Mouse (Mus musculus): ENCODE data around the gene Bag1. TPM values are rescaled to one million over a fixed set of nuclear protein-coding genes. Genes with fewer than 3 reads are reported as not detected.
"Not testable (repeated sequence)": the region's sequence is repeated elsewhere in the genome, so short reads cannot be mapped to it uniquely, and the experiment has no call there.

Bag1 gene
- polyA plus RNA-seq, 1 experiment = 387 TPM

- Histone ChIP-seq H3K4me3 (ENCODE audit: insufficient read depth, low read depth, low read length) (no peak overlapping the region), H3K27ac (replicated peaks; ENCODE audit: low read depth, low read length) (no peak overlapping the region), H3K4me1 (ENCODE audit: control insufficient read depth, insufficient read depth, insufficient read length, low read length) (no peaks in the 10 kb centered on the region)
Observed at GRCm38 (mm10) chr4:40955942-40956341, 7.8 kb upstream of the Bag1 start.

- Histone ChIP-seq H3K4me1 (ENCODE audit: control insufficient read depth, insufficient read depth, insufficient read length, low read length) (no peaks in the 10 kb centered on the region; the same call in 1 of the 2 replicates), H3K4me3 (ENCODE audit: insufficient read depth, low read depth, low read length) (no peak overlapping the region), H3K27ac (replicated peaks; ENCODE audit: low read depth, low read length) (no peak overlapping the region)
Observed at GRCm38 (mm10) chr4:40953521-40953920, 5.4 kb upstream of the Bag1 start.

GRCm38 (mm10) chr4:40947565-40948159 lies 432 bp downstream of the Bag1 start:
- peak overlapping the region; percentile 99 for H3K4me3 ChIP-seq (ENCODE audit: insufficient read depth, low read depth, low read length)
- H3K4me1 ChIP-seq (ENCODE audit: control insufficient read depth, insufficient read depth, insufficient read length, low read length) = peaks cover 8% of the 10 kb centered on the region; the same call in 1 of the 2 replicates
- H3K27ac ChIP-seq (replicated peaks; ENCODE audit: low read depth, low read length) = peak overlapping the region; percentile 87

GRCm38 (mm10) chr4:40946516-40947121 lies 1.5 kb downstream of the Bag1 start:
- Histone ChIP-seq H3K4me1 (ENCODE audit: control insufficient read depth, insufficient read depth, insufficient read length, low read length) (peaks cover 8% of the 10 kb centered on the region; the same call in 1 of the 2 replicates), H3K27ac (replicated peaks; ENCODE audit: low read depth, low read length) (no peak overlapping the region), H3K4me3 (ENCODE audit: insufficient read depth, low read depth, low read length) (peak overlapping the region; percentile 99; the same call in 1 of the 2 replicates)

DNA sequence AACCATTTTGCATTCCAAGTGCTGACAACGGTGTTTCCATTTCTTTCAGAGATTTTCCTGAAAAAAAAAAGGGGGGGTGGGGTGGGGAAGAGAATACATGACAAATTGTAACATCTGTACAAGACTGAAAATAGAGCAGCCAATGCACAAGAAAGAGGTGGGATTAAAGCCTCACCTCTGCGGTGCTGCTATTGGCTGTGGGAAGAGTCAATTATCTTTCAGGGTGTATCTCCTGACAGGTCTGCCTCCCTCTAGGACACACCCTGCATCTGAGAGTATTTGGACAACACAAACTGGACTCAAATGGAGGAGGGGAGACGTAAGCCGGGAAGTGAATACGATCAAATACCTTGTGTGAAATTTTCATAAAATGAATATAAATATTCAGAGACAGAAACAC lies 4.4 kb downstream of the Bag1 start:
- Histone ChIP-seq H3K4me1 (ENCODE audit: control insufficient read depth, insufficient read depth, insufficient read length, low read length) (peaks cover 8% of the 10 kb centered on the region; the same call in 1 of the 2 replicates), H3K27ac (replicated peaks; ENCODE audit: low read depth, low read length) (no peak overlapping the region), H3K4me3 (ENCODE audit: insufficient read depth, low read depth, low read length) (no peak overlapping the region)

DNA sequence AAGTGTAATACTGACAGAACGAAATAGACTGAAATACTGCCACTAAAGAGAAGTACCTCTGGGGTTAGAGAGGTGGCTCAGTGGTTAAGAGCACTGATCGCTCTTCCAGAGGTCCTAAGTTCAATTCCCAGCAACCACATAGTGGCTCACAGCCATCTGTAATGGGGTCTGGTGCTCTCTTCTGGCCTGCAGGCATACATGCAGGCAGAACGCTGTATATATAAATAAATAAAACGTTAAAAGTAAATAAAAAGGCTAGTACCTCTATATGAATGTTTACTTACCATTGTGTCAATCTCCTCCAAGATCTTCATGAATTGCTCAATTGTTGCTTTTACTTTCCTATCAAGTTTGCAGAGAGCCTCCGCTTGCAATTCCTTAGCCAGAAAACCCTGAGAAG lies 9.3 kb downstream of the Bag1 start:
- Histone ChIP-seq H3K27ac (replicated peaks; ENCODE audit: low read depth, low read length) (no peak overlapping the region), H3K4me1 (ENCODE audit: control insufficient read depth, insufficient read depth, insufficient read length, low read length) (no peaks in the 10 kb centered on the region), H3K4me3 (ENCODE audit: insufficient read depth, low read depth, low read length) (no peak overlapping the region)

GRCm38 (mm10) chr4:40936175-40936839 lies 11.8 kb downstream of the Bag1 start:
- Histone ChIP-seq H3K4me3 (ENCODE audit: insufficient read depth, low read depth, low read length) (no peak overlapping the region), H3K27ac (replicated peaks; ENCODE audit: low read depth, low read length) (no peak overlapping the region), H3K4me1 (ENCODE audit: control insufficient read depth, insufficient read depth, insufficient read length, low read length) (no peaks in the 10 kb centered on the region)

GRCm38 (mm10) chr4:40934369-40934768 lies 13.7 kb downstream of the Bag1 start:
- not testable (repeated sequence) for H3K4me3 ChIP-seq (ENCODE audit: insufficient read depth, low read depth, low read length); H3K4me1 ChIP-seq (ENCODE audit: control insufficient read depth, insufficient read depth, insufficient read length, low read length); H3K27ac ChIP-seq (replicated peaks; ENCODE audit: low read depth, low read length)

DNA sequence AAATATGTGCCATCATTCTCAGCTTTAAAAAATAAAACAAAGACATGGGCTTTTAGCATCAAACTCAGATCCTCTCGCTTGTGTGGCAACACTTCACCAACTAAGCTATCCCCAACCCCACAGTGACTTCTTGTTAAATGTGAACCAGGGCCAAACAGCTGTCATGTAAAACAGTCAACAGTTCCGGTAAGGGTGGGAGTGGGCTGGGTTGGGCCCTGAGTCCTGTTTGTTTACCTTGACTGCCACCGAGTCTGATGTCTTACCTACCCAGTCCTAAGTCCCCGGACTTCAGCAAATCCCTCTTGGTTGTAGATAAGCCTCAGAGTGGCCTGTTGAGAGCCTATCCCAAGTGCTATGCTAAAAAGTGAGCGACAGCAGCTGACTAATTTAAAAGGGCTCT lies 14.4 kb downstream of the Bag1 start:
- no peak overlapping the region for H3K27ac ChIP-seq (replicated peaks; ENCODE audit: low read depth, low read length)
- H3K4me3 ChIP-seq (ENCODE audit: insufficient read depth, low read depth, low read length) = no peak overlapping the region
- H3K4me1 ChIP-seq (ENCODE audit: control insufficient read depth, insufficient read depth, insufficient read length, low read length) = peaks cover 5% of the 10 kb centered on the region; the same call in 1 of the 2 replicates

- Histone ChIP-seq H3K4me3 (ENCODE audit: insufficient read depth, low read depth, low read length) (no peak overlapping the region), H3K4me1 (ENCODE audit: control insufficient read depth, insufficient read depth, insufficient read length, low read length) (peaks cover 5% of the 10 kb centered on the region; the same call in 1 of the 2 replicates), H3K27ac (replicated peaks; ENCODE audit: low read depth, low read length) (no peak overlapping the region)
Observed at GRCm38 (mm10) chr4:40929046-40929445, 19.0 kb downstream of the Bag1 start.

GRCm38 (mm10) chr4:40925568-40925967 lies 22.5 kb downstream of the Bag1 start:
- H3K4me3 ChIP-seq (ENCODE audit: insufficient read depth, low read depth, low read length) = no peak overlapping the region
- no peak overlapping the region for H3K27ac ChIP-seq (replicated peaks; ENCODE audit: low read depth, low read length)
- peaks cover 5% of the 10 kb centered on the region; the same call in 1 of the 2 replicates for H3K4me1 ChIP-seq (ENCODE audit: control insufficient read depth, insufficient read depth, insufficient read length, low read length)

- H3K27ac ChIP-seq (replicated peaks; ENCODE audit: low read depth, low read length) = no peak overlapping the region
- H3K4me1 ChIP-seq (ENCODE audit: control insufficient read depth, insufficient read depth, insufficient read length, low read length) = no peaks in the 10 kb centered on the region
- H3K4me3 ChIP-seq (ENCODE audit: insufficient read depth, low read depth, low read length) = no peak overlapping the region
Observed at GRCm38 (mm10) chr4:40923087-40923651, 24.9 kb downstream of the Bag1 start.

- Histone ChIP-seq H3K4me3 (ENCODE audit: insufficient read depth, low read depth, low read length) (no peak overlapping the region), H3K27ac (replicated peaks; ENCODE audit: low read depth, low read length) (no peak overlapping the region), H3K4me1 (ENCODE audit: control insufficient read depth, insufficient read depth, insufficient read length, low read length) (no peaks in the 10 kb centered on the region)
Observed at GRCm38 (mm10) chr4:40921288-40921687, 26.8 kb downstream of the Bag1 start.

DNA sequence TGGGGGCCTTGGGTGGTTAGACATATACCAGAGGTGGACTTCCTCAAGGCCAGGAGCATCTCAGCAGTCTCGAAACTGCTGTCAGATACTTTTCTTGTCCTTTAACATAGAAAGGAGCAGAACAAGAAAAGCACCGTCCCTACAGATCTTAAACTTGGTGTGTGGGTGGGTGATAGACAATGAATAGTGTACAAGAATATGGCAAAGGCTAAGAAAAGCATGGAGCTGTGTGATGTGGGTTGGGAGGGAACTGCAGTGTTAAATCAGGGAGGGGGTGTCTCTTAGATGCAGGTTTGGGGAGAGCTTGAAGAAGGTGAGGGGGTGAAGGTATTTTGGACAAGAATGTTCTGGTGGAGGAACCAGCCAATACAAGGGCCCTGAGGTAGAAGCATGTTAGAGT lies 27.5 kb downstream of the Bag1 start:
- Histone ChIP-seq H3K4me3 (ENCODE audit: insufficient read depth, low read depth, low read length) (no peak overlapping the region), H3K27ac (replicated peaks; ENCODE audit: low read depth, low read length) (no peak overlapping the region), H3K4me1 (ENCODE audit: control insufficient read depth, insufficient read depth, insufficient read length, low read length) (peaks cover 3% of the 10 kb centered on the region; the same call in 1 of the 2 replicates)

DNA sequence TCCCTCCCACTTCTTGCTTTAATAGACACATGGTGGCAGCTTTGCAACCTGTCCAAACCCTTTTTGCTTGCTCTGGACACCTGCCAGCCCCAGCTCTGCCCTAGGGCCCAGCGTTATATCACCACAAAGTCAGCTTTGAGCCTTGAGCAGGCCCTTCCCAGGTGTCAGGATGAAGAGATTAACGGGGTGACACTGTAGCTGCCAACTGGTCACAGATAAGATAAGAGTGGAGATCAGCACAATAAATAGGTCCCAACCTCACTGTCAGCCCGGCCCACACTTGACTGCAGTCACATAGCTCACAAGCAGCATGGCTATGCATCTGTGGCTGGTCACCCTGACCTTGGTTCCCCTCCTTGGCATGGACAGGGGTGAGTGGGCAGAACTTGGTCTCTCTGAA lies 28.3 kb downstream of the Bag1 start, which contains the start of gene Spink4:
Gene Spink4, plus strand, starts transcription at position 268 of the 400 bp plus-strand sequence.
- no peak within 1 kb of the TSS for H3K27ac ChIP-seq (replicated peaks; ENCODE audit: low read depth, low read length)
- peaks cover 7% of the 10 kb centered on the region; the same call in 1 of the 2 replicates for H3K4me1 ChIP-seq (ENCODE audit: control insufficient read depth, insufficient read depth, insufficient read length, low read length)
- no peak within 1 kb of the TSS for H3K4me3 ChIP-seq (ENCODE audit: insufficient read depth, low read depth, low read length)

Data from brown adipose tissue, adult 24 weeks (tissue).